Mouse (Mus musculus) intestine, postnatal 0 days (tissue): Measurements from ENCODE around the gene Mef2d. TPM values are rescaled to one million over a fixed set of nuclear protein-coding genes. Genes with fewer than 3 reads are reported as not detected.

Experiments used
- ATAC-seq: fragments of 200-750 bp; cut with Nextera tagmentation; 2 replicates; pipeline ENCODE4 v1.8.0; 2017; ENCODE audit warnings: mild to moderate bottlenecking, moderate TSS enrichment, moderate library complexity
- H3K27ac ChIP-seq: fragments of 300-500 bp; sonication (generic); 2 replicates; pipeline ENCODE4 v1.5.1; 2014; ENCODE audit warnings: mild to moderate bottlenecking, low read depth, low read length, moderate library complexity
- H3K27me3 ChIP-seq: fragments of 300-500 bp; sonication (generic); replicated peaks from 2 replicates; pipeline ENCODE4 v1.6.1; 2014; ENCODE audit warnings: low read length, mixed read lengths; ENCODE audit not compliant: control insufficient read depth, insufficient read depth
- H3K36me3 ChIP-seq: fragments of 300-500 bp; sonication (generic); 2 replicates; pipeline ENCODE4 v1.6.1; 2014; ENCODE audit warnings: mild to moderate bottlenecking, moderate library complexity; ENCODE audit not compliant: control insufficient read depth, insufficient read depth
- H3K4me1 ChIP-seq: fragments of 300-500 bp; sonication (generic); replicated peaks from 2 replicates; pipeline ENCODE4 v1.6.1; 2014; ENCODE audit warnings: antibody characterized with exemption, low read length, mixed read lengths; ENCODE audit not compliant: control insufficient read depth, insufficient read depth
- H3K4me2 ChIP-seq: fragments of 300-500 bp; sonication (generic); replicated peaks from 2 replicates; pipeline ENCODE4 v1.6.1; 2014; ENCODE audit warnings: low read depth, mild to moderate bottlenecking, moderate library complexity
- H3K4me3 ChIP-seq: fragments of 300-500 bp; sonication (generic); 2 replicates; pipeline ENCODE4 v1.5.1; 2014; ENCODE audit warnings: low read depth, low read length
- H3K9ac ChIP-seq: fragments of 300-500 bp; sonication (generic); 2 replicates; pipeline ENCODE4 v1.6.1; 2014; ENCODE audit warnings: mild to moderate bottlenecking, low read depth, low read length
- H3K9me3 ChIP-seq: fragments of 300-500 bp; sonication (generic); 2 replicates; pipeline ENCODE4 v1.6.1; 2016; ENCODE audit warnings: mixed run types; ENCODE audit not compliant: control insufficient read depth
- CTCF ChIP-seq: sonication (generic); IDR thresholded peaks from 2 replicates; pipeline ENCODE4 v1.5.1; 2016; ENCODE audit warnings: low read depth, mild to moderate bottlenecking, control low read depth, antibody characterized with exemption, moderate library complexity
- WGBS: fragments of 180-500 bp; shearing (Covaris S2); extraction: QIAGEN DNeasy Blood & Tissue Kit; methylation state at CpG from one replicate; pipeline ENCODE4 v1.1.7; 2014; 5-methylcytosine and 5-hydroxymethylcytosine counted together
- microRNA-seq: library from miRNA; unstranded; fragments of <30 nt; microRNA quantifications from one replicate; pipeline ENCODE4, GENCODE M21; 2016
- polyA plus RNA-seq: library from polyadenylated mRNA; unstranded; fragments of >200 nt; fragmentation: Nextera tagmentation; extraction: Ambion mirVana; gene quantifications from 2 replicates; pipeline ENCODE4 v1.2.1, GENCODE M21; 2015

Mef2d gene
- polyA plus RNA-seq, 1 experiment from 2014 or later = 16.2 TPM

- TF ChIP-seq CTCF = peak; percentile 74
- Histone ChIP-seq H3K27ac (no peak overlapping the region), H3K36me3 (no peaks in the 10 kb centered on the region), H3K27me3 (peaks cover 62% of the 10 kb centered on the region), H3K9me3 (no peaks in the 10 kb centered on the region), H3K4me2 (no peak overlapping the region), H3K4me3 (no peak overlapping the region), H3K4me1 (no peaks in the 10 kb centered on the region), H3K9ac (no peak overlapping the region)
- 2% methylated on average over 6 of the region's 6 CpGs for WGBS
- ATAC-seq = no peak
Observed at GRCm38 (mm10) chr3:88220842-88221241, 78.7 kb downstream of the Mef2d start.

Small RNA genes within 50 kb of the gene (microRNA-seq; reads per million reads assigned to microRNA genes)
- gene Gm25641 (not detected), gene Mir3093 (not detected), gene Mir9-1 (not detected)

Other genes starting within 250 kb of the Mef2d start
- gene Hdgf, start 236.1 kb upstream of the Mef2d start, polyA plus RNA-seq = 93.8 and 107 TPM in 2 replicates
- gene Mrpl24, start 222.9 kb upstream of the Mef2d start, polyA plus RNA-seq = 74.9 and 79.5 TPM in 2 replicates
- 13.9 and 14.1 TPM in 2 replicates for gene Isg20l2, start 212.1 kb upstream of the Mef2d start, polyA plus RNA-seq
- gene Rrnad1, start 211.7 kb upstream of the Mef2d start, polyA plus RNA-seq = 5.8 and 6.1 TPM in 2 replicates
- gene Crabp2, start 193.7 kb upstream of the Mef2d start, polyA plus RNA-seq = 0.81 and 1.9 TPM in 2 replicates
- 9.2 and 9.5 TPM in 2 replicates for gene Nes, start 171.3 kb upstream of the Mef2d start, polyA plus RNA-seq
- 0.17 and 0.24 TPM in 2 replicates for gene Bcan, start 142.1 kb upstream of the Mef2d start, polyA plus RNA-seq
- not detected in 2 replicates for gene Hapln2, start 114.8 kb upstream of the Mef2d start, polyA plus RNA-seq
- gene Gpatch4, start 99.3 kb upstream of the Mef2d start, polyA plus RNA-seq = 13.6 and 16.8 TPM in 2 replicates
- 109 and 118 TPM in 2 replicates for gene Naxe, start 83.9 kb upstream of the Mef2d start, polyA plus RNA-seq
- not detected in 2 replicates for gene Ttc24, start 64.1 kb upstream of the Mef2d start, polyA plus RNA-seq
- 4.3 TPM in 2 replicates for gene Iqgap3, start 60.4 kb upstream of the Mef2d start, polyA plus RNA-seq
- gene Rhbg, start 112.3 kb downstream of the Mef2d start, polyA plus RNA-seq = 0.60 and 0.65 TPM in 2 replicates
- 0.13 and 0.18 TPM in 2 replicates for gene Gm38392, start 144.8 kb downstream of the Mef2d start, polyA plus RNA-seq
- gene Tsacc, start 154.6 kb downstream of the Mef2d start, polyA plus RNA-seq = 6.1 and 7.2 TPM in 2 replicates
- 170 and 175 TPM in 2 replicates for gene Cct3, start 154.7 kb downstream of the Mef2d start, polyA plus RNA-seq
- gene Glmp, start 182.7 kb downstream of the Mef2d start, polyA plus RNA-seq = 589 and 649 TPM in 2 replicates
- gene Tmem79, start 193.8 kb downstream of the Mef2d start, polyA plus RNA-seq = 13.5 and 14.0 TPM in 2 replicates
- gene Smg5, start 193.9 kb downstream of the Mef2d start, polyA plus RNA-seq = 12.6 and 13.7 TPM in 2 replicates
- 2.3 and 3.3 TPM in 2 replicates for gene Paqr6, start 222.2 kb downstream of the Mef2d start, polyA plus RNA-seq
- 72.5 and 81.0 TPM in 2 replicates for gene Bglap3, start 230.4 kb downstream of the Mef2d start, polyA plus RNA-seq
- gene Bglap2, start 236.3 kb downstream of the Mef2d start, polyA plus RNA-seq = not detected in 2 replicates
- gene Bglap, start 242.1 kb downstream of the Mef2d start, polyA plus RNA-seq = not detected in 2 replicates